ENCODE assay signal across 20 mouse cellular contexts in the genomic region with DNA sequence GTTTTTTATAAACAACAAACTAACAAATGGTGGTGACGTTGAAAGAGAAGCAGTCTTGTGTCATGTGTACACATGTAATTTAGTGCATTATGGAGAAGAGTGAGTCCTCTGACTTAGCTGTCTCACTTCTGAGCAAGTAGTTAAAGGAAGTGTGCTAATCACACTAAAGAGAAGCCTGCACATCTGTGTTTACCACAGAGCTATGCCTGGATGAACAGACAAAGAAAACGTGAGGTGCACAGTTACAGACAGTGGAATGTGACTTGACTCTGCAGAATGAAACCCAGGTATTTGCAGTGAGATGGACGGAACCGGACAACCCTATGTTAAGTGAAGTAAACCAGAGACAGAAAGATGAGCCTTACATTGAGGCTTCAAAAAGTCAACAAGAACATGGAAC.
DNase-seq lines count a peak whose midpoint lies in the region; ATAC-seq and TF ChIP-seq lines count a peak whose summit lies in the region.
"Had no signal": no experiment of that assay in that cellular context is flagged by ENCODE, and none has a peak within 500 bp of the region (broad histone marks: within the 10 kb centered on the region; RNA-seq: fewer than 3 reads in every experiment).

No protein-coding gene starts in this region.

- no peaks in the 10 kb centered on the region for H3K36me3 ChIP-seq in CH12.LX (replicated peaks in 1 of 2; ENCODE audit: control insufficient read depth in 1 of 2, insufficient read depth in 1 of 2, low read length in 1 of 2)
- H3K36me3 ChIP-seq: G1E had no signal

- H3K4me1 ChIP-seq in CH12.LX (ENCODE audit: control insufficient read depth in 1 of 2, insufficient read depth in 2 of 2): peaks cover 19 to 26% of the 10 kb centered on the region in 2 experiments

- no peak overlapping the region for H3K4me3 ChIP-seq in CH12.LX (replicated peaks in 1 of 3; ENCODE audit: low read depth in 2 of 3, low read length in 2 of 3, poor library complexity in 1 of 3)

- DNase-seq in A20 (ENCODE audit: low read depth, low spot score) (peak; percentile 73), CH12.LX (ENCODE audit: extremely low read depth) (peak; percentile 33)
- DNase-seq in urinary bladder, postnatal 14 days (ENCODE audit: low spot score): no peak
- DNase-seq: adrenal gland, adult 2 months; adrenal gland, adult 8-10 months; adrenal gland, postnatal 10 days; adrenal gland, postnatal 14 days; adrenal gland, postnatal 25 days; adrenal gland, postnatal 36 days; B cell, adult 2 months; cerebellum, adult 11 months; cerebellum, adult 11-12 months; cerebellum, adult 18-20 months; cerebellum, adult 2 months; cerebellum, adult 8-10 months had no signal

- no peak for TF ChIP-seq POLR2A in CH12.LX (IDR thresholded peaks at IDR 0.05; ENCODE audit: low read depth, low read length)

- no peaks in the 10 kb centered on the region for H3K27me3 ChIP-seq in CH12.LX (replicated peaks)
- H3K27me3 ChIP-seq: Patski had no signal

- no peak overlapping the region for H3K9ac ChIP-seq in CH12.LX (ENCODE audit: insufficient read depth, low read depth)

- no peak for ATAC-seq in erythroid progenitor cell, adult 5-6 weeks (replicated peaks; ENCODE audit: low FRiP score, poor library complexity, severe bottlenecking)
- ATAC-seq: activated CD4-positive, CD25-positive, alpha-beta regulatory T cell, adult 4 months; CD4-positive, CD25-positive, alpha-beta regulatory T cell, adult 4 months; Patski had no signal

- no peaks in the 10 kb centered on the region for H3K79me2 ChIP-seq in CH12.LX (replicated peaks; ENCODE audit: control insufficient read depth, extremely low read depth, insufficient read depth, poor library complexity, severe bottlenecking)

- in situ Hi-C loops in CH12.LX (cut with MboI; ENCODE audit: low pct_ligation_motif_present, low pct_unique_long_range_greater_than_20kb, low sequenced_read_pairs): loop anchor here (10.0 kb wide), 2 partner anchors 47 to 207 kb away; partner anchors contain the start of gene Cth

- no peaks in the 10 kb centered on the region for H3K9me3 ChIP-seq in CH12.LX (replicated peaks; ENCODE audit: low read length)
- H3K9me3 ChIP-seq: G1E had no signal

- no peak overlapping the region for H3K27ac ChIP-seq in CH12.LX (ENCODE audit: insufficient read depth, low read depth)

- TF ChIP-seq EP300 in CH12.LX (IDR thresholded peaks at IDR 0.05; ENCODE audit: low read length): peak; percentile 42; the same call in 1 of the 2 replicates

- no peak overlapping the region for H3K4me2 ChIP-seq in CH12.LX (ENCODE audit: insufficient read depth, low read depth, poor library complexity, severe bottlenecking)

- dilution Hi-C loops in CH12.LX (cut with MboI; ENCODE audit: extremely low pct_ligation_motif_present, extremely low pct_unique_long_range_greater_than_20kb, low sequenced_read_pairs): no loop called here

- no peak for TF ChIP-seq CTCF in CH12.LX (conservative IDR thresholded peaks at IDR 0.05 in 1 of 2, IDR thresholded peaks at IDR 0.05 in 1 of 2; ENCODE audit: low read depth in 2 of 2, low read length in 2 of 2)

- TF ChIP-seq RAD21 in CH12.LX (IDR thresholded peaks at IDR 0.05; ENCODE audit: low read depth, low read length): no peak; the same call in 1 of the 2 replicates

TF ChIP-seq in CH12.LX, 34 proteins besides CTCF, POLR2A, EP300 and RAD21:
- no peak for TF ChIP-seq PAX5 (IDR thresholded peaks at IDR 0.05; ENCODE audit: low read length)
- TF ChIP-seq JUN (IDR thresholded peaks at IDR 0.05; ENCODE audit: insufficient read depth, low read depth, low read length): no peak
- 0 out of 2 replicates have a peak, but pooled peaks have one; percentile 1 for TF ChIP-seq TBP (conservative IDR thresholded peaks at IDR 0.05; ENCODE audit: low read depth, low read length)
- 0 out of 2 replicates have a peak, but pooled peaks have one; percentile 14 for TF ChIP-seq ELF1 (IDR thresholded peaks at IDR 0.05; ENCODE audit: low read depth, low read length)
- no peak for TF ChIP-seq ZNF384 (IDR thresholded peaks at IDR 0.05; ENCODE audit: low read depth, low read length)
- TF ChIP-seq MAZ (IDR thresholded peaks at IDR 0.05; ENCODE audit: low read depth, low read length): no peak
- no peak for TF ChIP-seq NELFE (IDR thresholded peaks at IDR 0.05; ENCODE audit: low read depth, low read length)
- TF ChIP-seq TCF12 (IDR thresholded peaks at IDR 0.05; ENCODE audit: low read depth, low read length): peak; percentile 51; the same call in 1 of the 2 replicates
- no peak for TF ChIP-seq MEF2A (IDR thresholded peaks at IDR 0.05; ENCODE audit: borderline replicate concordance, low read depth, low read length)
- peak; percentile 35; the same call in 1 of the 2 replicates for TF ChIP-seq MAX (IDR thresholded peaks at IDR 0.05; ENCODE audit: low read length)
- TF ChIP-seq BHLHE40 (IDR thresholded peaks at IDR 0.05; ENCODE audit: low read depth, low read length): peak; percentile 99
- no peak for TF ChIP-seq GABPA (IDR thresholded peaks at IDR 0.05; ENCODE audit: insufficient replicate concordance, low read depth, low read length)
- TF ChIP-seq ETS1 (conservative IDR thresholded peaks at IDR 0.05; ENCODE audit: low read depth, low read length): peak; percentile 77
- TF ChIP-seq MAFK (IDR thresholded peaks at IDR 0.05; ENCODE audit: insufficient replicate concordance, low read length): no peak
- TF ChIP-seq ZC3H11A (IDR thresholded peaks at IDR 0.05; ENCODE audit: low read depth, low read length): no peak
- TF ChIP-seq SMC3 (IDR thresholded peaks at IDR 0.05; ENCODE audit: low read depth, low read length): no peak
- no peak for TF ChIP-seq RCOR1 (conservative IDR thresholded peaks at IDR 0.05; ENCODE audit: low read depth, low read length)
- TF ChIP-seq NRF1 (IDR thresholded peaks at IDR 0.05; ENCODE audit: low read depth, low read length): no peak
- no peak for TF ChIP-seq KAT2A (IDR thresholded peaks at IDR 0.05; ENCODE audit: insufficient replicate concordance, low read length)
- no peak; the same call in 1 of the 2 replicates for TF ChIP-seq JUND (conservative IDR thresholded peaks at IDR 0.05; ENCODE audit: low read depth, low read length)
TF ChIP-seq in CH12.LX: peak in this region for 6.
